Mouse (Mus musculus) heart, embryonic 11.5 days (tissue): ENCODE results near the gene Tecpr2. TPM values are rescaled to one million over a fixed set of nuclear protein-coding genes. Genes with fewer than 3 reads are reported as not detected.
A peak's percentile ranks its signal among the peaks of the same experiment; 100 is the strongest.

Experiments
- ATAC-seq: fragments of 200-750 bp; cut with Nextera tagmentation; replicated peaks from 2 replicates; pipeline ENCODE4 v1.8.0; 2017; ENCODE audit warnings: moderate library complexity; ENCODE audit not compliant: insufficient number of reproducible peaks, low FRiP score, low TSS enrichment
- H3K27ac ChIP-seq: fragments of 300-500 bp; sonication (generic); 2 replicates; pipeline ENCODE4 v1.5.1; 2014; ENCODE audit warnings: mild to moderate bottlenecking, low read depth, low read length
- H3K27me3 ChIP-seq: fragments of 300-500 bp; sonication (generic); 2 replicates; pipeline ENCODE4 v1.6.1; 2014; ENCODE audit warnings: mild to moderate bottlenecking, low read length, mixed read lengths; ENCODE audit not compliant: control insufficient read depth, insufficient read depth
- H3K36me3 ChIP-seq: fragments of 300-500 bp; sonication (generic); 2 replicates; pipeline ENCODE4 v1.6.1; 2014; ENCODE audit warnings: mild to moderate bottlenecking, low read length, moderate library complexity, mixed read lengths; ENCODE audit not compliant: control insufficient read depth, insufficient read depth
- H3K4me1 ChIP-seq: fragments of 300-500 bp; sonication (generic); 2 replicates; pipeline ENCODE4 v1.6.1; 2014; ENCODE audit warnings: low read length; ENCODE audit not compliant: control insufficient read depth, insufficient read depth
- H3K4me2 ChIP-seq: fragments of 300-500 bp; sonication (generic); 2 replicates; pipeline ENCODE4 v1.6.1; 2014; ENCODE audit warnings: mild to moderate bottlenecking, moderate library complexity
- H3K4me3 ChIP-seq: fragments of 300-500 bp; sonication (generic); 2 replicates; pipeline ENCODE4 v1.5.1; 2014; ENCODE audit warnings: low read depth, low read length
- H3K9ac ChIP-seq: fragments of 300-500 bp; sonication (generic); 2 replicates; pipeline ENCODE4 v1.6.1; 2014; ENCODE audit warnings: mild to moderate bottlenecking, low read depth, low read length, moderate library complexity
- H3K9me3 ChIP-seq: fragments of 300-500 bp; sonication (generic); replicated peaks from 2 replicates; pipeline ENCODE4 v1.6.1; 2016; ENCODE audit warnings: low read length; ENCODE audit not compliant: control insufficient read depth
- WGBS: fragments of 180-500 bp; shearing (Covaris S2); extraction: QIAGEN DNeasy Blood & Tissue Kit; methylation state at CpG from one replicate; pipeline ENCODE4 v1.1.7; 2014; ENCODE audit not compliant: insufficient replicate concordance; 5-methylcytosine and 5-hydroxymethylcytosine counted together
- polyA plus RNA-seq: library from polyadenylated mRNA; unstranded; fragments of >200 nt; fragmentation: Nextera tagmentation; extraction: Ambion mirVana; gene quantifications from 2 replicates; pipeline ENCODE4 v1.2.1, GENCODE M21; 2014

Tecpr2 gene
- polyA plus RNA-seq, 1 experiment from 2014 or later = 2.5 TPM

- no peak for ATAC-seq
- H3K27me3 ChIP-seq = no peaks in the 10 kb centered on the region
- no peaks in the 10 kb centered on the region for H3K4me1 ChIP-seq
- no peak overlapping the region for H3K4me3 ChIP-seq
- no peaks in the 10 kb centered on the region for H3K9me3 ChIP-seq
- H3K36me3 ChIP-seq = peaks cover 5% of the 10 kb centered on the region
- no peak overlapping the region for H3K9ac ChIP-seq
- 87% methylated on average over 4 of the region's 4 CpGs for WGBS
- no peak overlapping the region for H3K27ac ChIP-seq
- H3K4me2 ChIP-seq = no peak overlapping the region
Observed at GRCm38 (mm10) chr12:110920254-110920653, 31.2 kb downstream of the Tecpr2 start.

GRCm38 (mm10) chr12:110921572-110921971, 32.5 kb downstream of the Tecpr2 start:
- no peak overlapping the region for H3K27ac ChIP-seq
- no peak for ATAC-seq

GRCm38 (mm10) chr12:110932820-110933219, 43.8 kb downstream of the Tecpr2 start:
- no peak overlapping the region for H3K27ac ChIP-seq
- no peaks in the 10 kb centered on the region for H3K9me3 ChIP-seq
- no peak overlapping the region for H3K9ac ChIP-seq
- WGBS = 71% methylated on average over 5 of the region's 5 CpGs
- no peaks in the 10 kb centered on the region; the same call in 1 of the 2 replicates for H3K36me3 ChIP-seq
- no peak overlapping the region for H3K4me2 ChIP-seq
- no peaks in the 10 kb centered on the region for H3K27me3 ChIP-seq
- H3K4me3 ChIP-seq = no peak overlapping the region
- H3K4me1 ChIP-seq = no peaks in the 10 kb centered on the region
- ATAC-seq = no peak

More at GRCm38 (mm10) chr12:110921572-110921971, 32.5 kb downstream of the Tecpr2 start:
- Histone ChIP-seq H3K4me1 (no peaks in the 10 kb centered on the region), H3K9ac (no peak overlapping the region), H3K9me3 (no peaks in the 10 kb centered on the region), H3K4me2 (no peak overlapping the region), H3K27me3 (no peaks in the 10 kb centered on the region), H3K4me3 (no peak overlapping the region), H3K36me3 (peaks cover 5% of the 10 kb centered on the region)
- WGBS = 85% methylated on average over 5 of the region's 5 CpGs

- ATAC-seq = peak; percentile 70; the same call in 1 of the 2 replicates
- Histone ChIP-seq H3K27me3 (no peaks in the 10 kb centered on the region), H3K4me2 (no peak overlapping the region), H3K4me1 (no peaks in the 10 kb centered on the region), H3K9ac (no peak overlapping the region), H3K9me3 (no peaks in the 10 kb centered on the region), H3K36me3 (peaks cover 5% of the 10 kb centered on the region; the same call in 1 of the 2 replicates), H3K27ac (no peak overlapping the region), H3K4me3 (no peak overlapping the region)
- WGBS = 61% methylated on average over 9 of the region's 9 CpGs
Observed at GRCm38 (mm10) chr12:110935983-110936620, 47.0 kb downstream of the Tecpr2 start.

- no peaks in the 10 kb centered on the region for H3K4me1 ChIP-seq
- WGBS = 87% methylated on average over 5 of the region's 5 CpGs
- ATAC-seq = no peak
- H3K4me2 ChIP-seq = no peak overlapping the region
- no peaks in the 10 kb centered on the region for H3K27me3 ChIP-seq
- H3K9me3 ChIP-seq = no peaks in the 10 kb centered on the region
- H3K4me3 ChIP-seq = no peak overlapping the region
- no peak overlapping the region for H3K27ac ChIP-seq
- no peak overlapping the region for H3K9ac ChIP-seq
- H3K36me3 ChIP-seq = peaks cover 5% of the 10 kb centered on the region; the same call in 1 of the 2 replicates
Observed at GRCm38 (mm10) chr12:110937496-110937895, 48.4 kb downstream of the Tecpr2 start.

- 88% methylated on average over 5 of the region's 5 CpGs for WGBS
- Histone ChIP-seq H3K4me2 (no peak overlapping the region), H3K27ac (no peak overlapping the region), H3K4me1 (no peaks in the 10 kb centered on the region), H3K9ac (no peak overlapping the region), H3K9me3 (no peaks in the 10 kb centered on the region), H3K27me3 (no peaks in the 10 kb centered on the region), H3K4me3 (no peak overlapping the region), H3K36me3 (peaks cover 5% of the 10 kb centered on the region)
- ATAC-seq = no peak
Observed at GRCm38 (mm10) chr12:110939385-110939784, 50.3 kb downstream of the Tecpr2 start.

GRCm38 (mm10) chr12:110940869-110941268, 51.8 kb downstream of the Tecpr2 start:
- Histone ChIP-seq H3K36me3 (peaks cover 5% of the 10 kb centered on the region), H3K4me1 (no peaks in the 10 kb centered on the region), H3K9me3 (no peaks in the 10 kb centered on the region), H3K4me3 (no peak overlapping the region), H3K4me2 (no peak overlapping the region), H3K27ac (no peak overlapping the region), H3K9ac (no peak overlapping the region), H3K27me3 (no peaks in the 10 kb centered on the region)
- ATAC-seq = no peak
- 93% methylated on average over 3 of the region's 3 CpGs for WGBS

- Histone ChIP-seq H3K27ac (no peak overlapping the region), H3K9ac (no peak overlapping the region)
Observed at GRCm38 (mm10) chr12:110946216-110946615, 57.2 kb downstream of the Tecpr2 start.

More at GRCm38 (mm10) chr12:110946216-110946615, 57.2 kb downstream of the Tecpr2 start:
- no peak for ATAC-seq
- Histone ChIP-seq H3K27me3 (no peaks in the 10 kb centered on the region), H3K36me3 (peaks cover 3% of the 10 kb centered on the region), H3K9me3 (no peaks in the 10 kb centered on the region), H3K4me3 (no peak overlapping the region), H3K4me2 (no peak overlapping the region), H3K4me1 (no peaks in the 10 kb centered on the region)
- WGBS = 81% methylated on average over 7 of the region's 7 CpGs
